Mouse (Mus musculus): ENCODE data around the gene Wdr82.

Gene Wdr82

DNA sequence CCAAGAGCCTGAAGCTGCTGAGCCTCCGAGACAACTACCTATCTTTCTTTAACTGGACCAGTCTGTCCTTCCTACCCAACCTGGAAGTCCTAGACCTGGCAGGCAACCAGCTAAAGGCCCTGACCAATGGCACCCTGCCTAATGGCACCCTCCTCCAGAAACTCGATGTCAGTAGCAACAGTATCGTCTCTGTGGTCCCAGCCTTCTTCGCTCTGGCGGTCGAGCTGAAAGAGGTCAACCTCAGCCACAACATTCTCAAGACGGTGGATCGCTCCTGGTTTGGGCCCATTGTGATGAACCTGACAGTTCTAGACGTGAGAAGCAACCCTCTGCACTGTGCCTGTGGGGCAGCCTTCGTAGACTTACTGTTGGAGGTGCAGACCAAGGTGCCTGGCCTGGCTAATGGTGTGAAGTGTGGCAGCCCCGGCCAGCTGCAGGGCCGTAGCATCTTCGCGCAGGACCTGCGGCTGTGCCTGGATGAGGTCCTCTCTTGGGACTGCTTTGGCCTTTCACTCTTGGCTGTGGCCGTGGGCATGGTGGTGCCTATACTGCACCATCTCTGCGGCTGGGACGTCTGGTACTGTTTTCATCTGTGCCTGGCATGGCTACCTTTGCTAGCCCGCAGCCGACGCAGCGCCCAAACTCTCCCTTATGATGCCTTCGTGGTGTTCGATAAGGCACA, 54.9 kb downstream of the Wdr82 start:
- no peak for DNase-seq (ENCODE audit: low read depth, low spot score)

DNA sequence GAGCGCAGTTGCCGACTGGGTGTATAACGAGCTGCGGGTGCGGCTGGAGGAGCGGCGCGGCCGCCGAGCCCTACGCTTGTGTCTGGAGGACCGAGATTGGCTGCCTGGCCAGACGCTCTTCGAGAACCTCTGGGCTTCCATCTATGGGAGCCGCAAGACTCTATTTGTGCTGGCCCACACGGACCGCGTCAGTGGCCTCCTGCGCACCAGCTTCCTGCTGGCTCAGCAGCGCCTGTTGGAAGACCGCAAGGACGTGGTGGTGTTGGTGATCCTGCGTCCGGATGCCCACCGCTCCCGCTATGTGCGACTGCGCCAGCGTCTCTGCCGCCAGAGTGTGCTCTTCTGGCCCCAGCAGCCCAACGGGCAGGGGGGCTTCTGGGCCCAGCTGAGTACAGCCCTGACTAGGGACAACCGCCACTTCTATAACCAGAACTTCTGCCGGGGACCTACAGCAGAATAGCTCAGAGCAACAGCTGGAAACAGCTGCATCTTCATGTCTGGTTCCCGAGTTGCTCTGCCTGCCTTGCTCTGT, 55.5 kb downstream of the Wdr82 start:
- DNase-seq (ENCODE audit: low read depth, low spot score), result no peak

DNA sequence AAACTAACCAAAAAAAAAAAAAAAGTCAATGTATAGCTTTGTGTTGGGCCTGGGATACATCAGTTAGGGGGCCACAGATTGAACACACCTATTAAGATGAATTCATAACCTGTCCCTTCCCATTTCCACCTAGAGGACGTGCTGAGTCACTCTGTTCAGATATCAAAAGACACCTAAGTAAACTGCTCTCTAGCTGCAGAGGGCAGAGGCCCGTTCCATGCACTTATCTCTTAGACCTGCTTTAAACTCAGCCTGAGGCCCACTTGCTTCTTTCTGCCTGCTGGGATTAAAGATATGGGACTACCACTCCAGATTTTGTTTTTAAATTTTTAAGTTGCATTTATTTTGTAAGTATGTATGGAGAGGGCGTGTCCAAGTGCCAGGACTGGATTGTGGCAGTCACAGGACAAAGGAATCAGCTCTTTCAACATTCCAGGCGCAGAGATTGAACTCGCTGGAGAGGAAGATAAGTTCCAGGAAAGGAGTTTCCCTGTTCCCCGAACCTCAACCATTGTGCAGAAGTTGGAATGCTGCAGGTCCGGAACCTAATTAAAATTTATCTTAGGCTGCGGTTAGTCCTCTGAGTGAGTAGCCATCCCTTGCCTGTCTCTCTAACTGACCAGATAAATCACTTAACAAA, 57.2 kb downstream of the Wdr82 start:
- no peak for DNase-seq (ENCODE audit: low read depth, low spot score)

DNA sequence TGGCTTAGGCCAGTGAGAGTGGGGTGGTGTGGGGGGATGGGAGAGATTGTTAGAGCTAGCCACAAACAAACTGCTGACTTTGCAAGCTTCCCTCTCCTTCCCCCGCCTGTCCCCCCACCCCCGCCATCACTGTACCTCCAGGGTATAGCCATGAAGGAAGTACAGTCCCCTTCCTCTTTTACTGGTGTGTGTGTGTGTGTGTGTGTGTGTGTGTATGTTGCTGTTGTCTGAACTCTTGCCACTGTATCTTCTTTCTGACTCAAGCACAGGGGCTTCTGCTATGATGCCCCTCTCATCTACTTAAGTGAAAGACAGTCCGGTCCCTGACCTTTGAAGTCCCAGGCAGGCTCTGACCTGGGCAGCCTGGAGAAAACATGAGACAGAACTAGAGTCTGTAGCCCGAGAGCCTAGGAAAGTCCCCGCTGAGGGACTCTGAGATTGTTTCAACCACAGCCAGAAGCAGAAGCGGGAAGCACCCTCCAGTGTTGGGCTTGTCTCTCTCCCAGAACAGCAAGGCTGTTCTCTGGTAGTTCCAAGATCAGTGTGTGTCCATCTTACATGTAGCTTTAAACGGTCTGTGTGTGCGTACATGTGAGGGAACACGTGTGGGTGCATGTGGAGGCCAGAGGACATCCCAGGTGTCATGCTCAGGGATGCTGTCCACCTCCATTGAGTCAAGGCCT, 59.5 kb downstream of the Wdr82 start:
- DNase-seq (ENCODE audit: low read depth, low spot score), result no peak

GRCm38 (mm10) chr9:106230734-106231106, 60.0 kb downstream of the Wdr82 start:
- DNase-seq (ENCODE audit: low read depth, low spot score), result no peak

DNA sequence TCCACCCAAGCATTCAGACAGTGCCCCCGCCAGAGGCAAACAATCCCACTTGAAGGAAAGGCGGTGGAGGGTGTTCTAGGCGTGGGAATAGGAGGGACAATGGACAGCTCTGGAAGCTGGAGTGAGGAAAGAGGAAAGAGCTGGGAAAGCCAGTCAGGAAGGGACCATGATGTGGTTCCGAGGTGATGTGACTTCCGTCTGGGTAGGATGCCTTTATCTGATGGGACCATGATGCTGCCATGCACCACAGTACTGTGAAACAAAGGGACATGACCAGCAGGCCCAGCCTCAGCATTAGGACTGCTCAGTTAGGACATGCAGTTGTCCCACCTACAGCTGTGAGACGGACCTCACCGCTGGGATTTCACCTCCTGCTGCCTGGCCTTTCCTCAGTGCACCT, 60.5 kb downstream of the Wdr82 start:
- DNase-seq (ENCODE audit: low read depth, low spot score), result no peak

DNA sequence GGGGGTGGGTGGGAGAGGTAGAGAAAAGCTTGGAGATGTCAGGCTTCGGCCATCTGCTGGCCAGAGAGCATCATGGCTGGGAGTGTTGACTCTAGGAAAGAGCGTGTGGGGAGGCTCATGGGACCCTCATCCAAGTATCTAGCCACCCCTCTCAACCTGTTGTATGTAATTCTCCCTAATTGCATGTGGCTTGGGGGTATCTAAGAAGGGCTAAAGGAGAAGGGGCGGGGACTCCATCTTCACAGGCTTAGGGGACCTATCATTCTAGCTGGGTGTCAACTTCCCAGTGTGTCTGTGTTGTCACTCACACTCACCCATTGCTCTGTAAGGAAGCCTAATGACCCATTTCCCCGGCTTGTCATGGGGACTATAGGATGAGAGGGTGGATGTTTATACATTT, 61.1 kb downstream of the Wdr82 start:
- no peak for DNase-seq (ENCODE audit: low read depth, low spot score)

DNA sequence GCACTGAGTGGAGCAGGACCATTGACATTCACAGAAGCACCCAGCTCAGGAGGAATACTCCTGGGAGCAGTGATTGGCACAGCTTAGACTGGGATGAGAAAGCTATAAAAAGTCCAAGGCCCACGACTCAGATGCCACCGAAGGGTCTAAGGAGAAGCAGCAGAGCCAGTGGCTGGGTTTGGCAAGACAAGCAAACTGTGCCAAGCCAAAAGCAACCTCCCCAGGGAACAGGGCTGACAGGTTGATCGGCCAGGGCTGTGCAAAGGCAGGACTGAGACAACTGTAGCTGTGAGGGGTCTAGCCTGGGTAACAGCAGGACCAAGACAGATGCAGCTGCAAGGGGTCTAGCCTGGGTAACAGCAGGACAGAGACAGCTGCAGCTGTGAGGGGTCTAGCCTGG, 62.2 kb downstream of the Wdr82 start:
- DNase-seq (ENCODE audit: low read depth, low spot score), result no peak

GRCm38 (mm10) chr9:106233953-106234352, 63.2 kb downstream of the Wdr82 start:
- DNase-seq (ENCODE audit: low read depth, low spot score), result no peak

GRCm38 (mm10) chr9:106235194-106235830, 64.6 kb downstream of the Wdr82 start:
- DNase-seq (ENCODE audit: low read depth, low spot score), result no peak

GRCm38 (mm10) chr9:106236156-106236817, 65.6 kb downstream of the Wdr82 start:
- no peak for DNase-seq (ENCODE audit: low read depth, low spot score)

DNA sequence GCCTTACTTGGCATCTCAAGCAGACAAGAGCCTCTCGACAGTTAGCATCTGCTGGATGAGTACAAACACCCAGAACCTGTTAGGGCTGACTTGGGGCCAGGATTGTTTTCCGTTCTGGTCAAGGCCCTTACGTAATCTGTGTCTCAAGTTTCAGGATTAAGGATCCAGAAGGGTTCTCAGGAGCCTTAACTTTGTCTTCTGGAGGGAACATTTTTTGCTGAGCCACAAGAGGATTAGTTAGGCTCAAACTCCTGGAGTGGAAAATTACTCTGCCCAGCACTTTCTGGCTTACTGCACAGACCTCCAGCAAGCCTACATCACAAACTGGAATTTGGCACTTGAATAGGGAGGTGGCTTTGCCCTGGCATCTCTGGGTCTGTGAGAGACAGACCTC, 66.1 kb downstream of the Wdr82 start:
- no peak for DNase-seq (ENCODE audit: low read depth, low spot score)

GRCm38 (mm10) chr9:106237401-106237800, 66.7 kb downstream of the Wdr82 start:
- DNase-seq (ENCODE audit: low read depth, low spot score), result no peak

DNA sequence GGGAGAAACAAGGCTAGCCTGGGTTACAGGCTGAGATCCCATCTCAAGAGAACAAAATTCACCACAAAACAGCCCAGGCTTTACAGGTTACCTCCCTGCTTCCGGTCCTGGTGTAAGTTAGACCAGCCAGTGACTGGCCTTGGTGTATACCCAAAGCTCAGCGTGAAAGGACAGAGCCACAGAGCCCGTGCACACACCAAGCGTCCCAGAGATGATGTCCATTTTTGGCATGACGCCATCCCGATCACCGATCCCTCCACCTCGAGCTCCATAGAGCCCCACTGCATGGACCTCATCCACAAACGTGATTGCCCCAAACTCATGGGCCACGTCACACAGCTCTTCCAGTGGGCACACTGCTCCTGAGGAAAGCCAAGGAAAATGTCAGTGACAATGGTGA, 67.2 kb downstream of the Wdr82 start:
- no peak for DNase-seq (ENCODE audit: low read depth, low spot score)
